In genomic region chr7:130058267-130058666, GRCm38 (mm10) we compare ENCODE assay signal across 27 mouse cellular contexts.
DNase-seq lines count a peak whose midpoint lies in the region; ATAC-seq and TF ChIP-seq lines count a peak whose summit lies in the region.
"Had no signal": no experiment of that assay in that cellular context is flagged by ENCODE, and none has a peak within 500 bp of the region (broad histone marks: within the 10 kb centered on the region; RNA-seq: fewer than 3 reads in every experiment).

No protein-coding gene starts in this region.

- DNase-seq in embryonic facial prominence, embryonic 10.5 days (ENCODE audit: low spot score), result no peak
- no peak for DNase-seq in kidney, adult 11 months
- peak; percentile 87 for DNase-seq in gonadal fat pad, adult 2 months (ENCODE audit: low read depth)
- DNase-seq in limb, embryonic 14.5 days (ENCODE audit: low spot score), result peak; percentile 46
- DNase-seq in forebrain, embryonic 11.5 days (ENCODE audit: low spot score), result no peak
- DNase-seq: adrenal gland, postnatal 14 days; cerebellum, adult 8-10 months; cerebellum, postnatal 36 days; embryo, embryonic 11 days; gastrocnemius, postnatal 25 days; heart, postnatal 4 days; layer of hippocampus, postnatal 36 days; liver; lung, postnatal 4 days; midbrain, embryonic 14.5 days; retina, postnatal 1 day; right cerebral cortex, postnatal 25 days; spleen, adult 18-20 months; thymus, postnatal 25 days had no signal

- 72% methylated on average over 12 of the region's 12 CpGs for WGBS in embryonic facial prominence, embryonic 13.5 days
- 90% methylated on average over 12 of the region's 12 CpGs for WGBS in embryonic facial prominence, embryonic 10.5 days
- WGBS in kidney, embryonic 15.5 days, result 24% methylated on average over 12 of the region's 12 CpGs
- 59% methylated on average over 12 of the region's 12 CpGs for WGBS in limb, embryonic 14.5 days
- WGBS in forebrain, embryonic 11.5 days, result 84% methylated on average over 12 of the region's 12 CpGs

- no peaks in the 10 kb centered on the region for H3K36me3 ChIP-seq in embryonic facial prominence, embryonic 13.5 days
- no peaks in the 10 kb centered on the region for H3K36me3 ChIP-seq in embryonic facial prominence, embryonic 10.5 days (replicated peaks)
- H3K36me3 ChIP-seq in kidney, embryonic 15.5 days, result no peaks in the 10 kb centered on the region
- H3K36me3 ChIP-seq in limb, embryonic 14.5 days (ENCODE audit: control insufficient read depth, insufficient read depth, low read length), result no peaks in the 10 kb centered on the region
- H3K36me3 ChIP-seq in forebrain, embryonic 11.5 days (ENCODE audit: control insufficient read depth, insufficient read depth, low read length), result no peaks in the 10 kb centered on the region
- H3K36me3 ChIP-seq: embryonic facial prominence, embryonic 15.5 days; heart, embryonic 15.5 days; hindbrain, embryonic 15.5 days; liver, embryonic 15.5 days; lung, embryonic 15.5 days had no signal

- H3K9me3 ChIP-seq in embryonic facial prominence, embryonic 13.5 days, result no peaks in the 10 kb centered on the region
- H3K9me3 ChIP-seq in embryonic facial prominence, embryonic 10.5 days, result no peaks in the 10 kb centered on the region
- no peaks in the 10 kb centered on the region for H3K9me3 ChIP-seq in kidney, embryonic 15.5 days (replicated peaks)
- no peaks in the 10 kb centered on the region for H3K9me3 ChIP-seq in limb, embryonic 14.5 days (ENCODE audit: control insufficient read depth, low read length)
- H3K9me3 ChIP-seq in forebrain, embryonic 11.5 days (ENCODE audit: control insufficient read depth, low read length), result no peaks in the 10 kb centered on the region
- H3K9me3 ChIP-seq: embryonic facial prominence, embryonic 15.5 days; heart, embryonic 15.5 days; hindbrain, embryonic 15.5 days; liver, embryonic 15.5 days; lung, embryonic 15.5 days had no signal

- no peak overlapping the region for H3K4me2 ChIP-seq in embryonic facial prominence, embryonic 13.5 days
- H3K4me2 ChIP-seq in kidney, embryonic 15.5 days, result peak overlapping the region; percentile 40
- no peak overlapping the region for H3K4me2 ChIP-seq in limb, embryonic 14.5 days (replicated peaks; ENCODE audit: low read depth, low read length, severe bottlenecking)
- no peak overlapping the region for H3K4me2 ChIP-seq in forebrain, embryonic 11.5 days (ENCODE audit: low read depth, low read length, severe bottlenecking)
- H3K4me2 ChIP-seq: embryonic facial prominence, embryonic 15.5 days; heart, embryonic 15.5 days; hindbrain, embryonic 15.5 days; liver, embryonic 15.5 days; lung, embryonic 15.5 days had no signal

- no peak for ATAC-seq in embryonic facial prominence, embryonic 13.5 days (ENCODE audit: insufficient number of reproducible peaks, insufficient read depth, low FRiP score, low TSS enrichment, low read depth)
- peak; percentile 90 for ATAC-seq in kidney, embryonic 15.5 days (replicated peaks; ENCODE audit: low FRiP score)
- ATAC-seq in limb, embryonic 14.5 days (ENCODE audit: low FRiP score, low read depth), result no peak
- ATAC-seq in forebrain, embryonic 11.5 days (replicated peaks; ENCODE audit: low FRiP score), result no peak

- no peaks in the 10 kb centered on the region for H3K27me3 ChIP-seq in embryonic facial prominence, embryonic 13.5 days
- H3K27me3 ChIP-seq in embryonic facial prominence, embryonic 10.5 days (replicated peaks; ENCODE audit: low read depth, poor library complexity, severe bottlenecking), result peaks cover 12% of the 10 kb centered on the region; the same call in 1 of the 2 replicates
- no peaks in the 10 kb centered on the region for H3K27me3 ChIP-seq in kidney, embryonic 15.5 days
- H3K27me3 ChIP-seq in limb, embryonic 14.5 days (ENCODE audit: control insufficient read depth, insufficient read depth, low read length), result no peaks in the 10 kb centered on the region
- no peaks in the 10 kb centered on the region for H3K27me3 ChIP-seq in forebrain, embryonic 11.5 days (ENCODE audit: control insufficient read depth, insufficient read depth, low read length)
- H3K27me3 ChIP-seq: embryonic facial prominence, embryonic 15.5 days; heart, embryonic 15.5 days; hindbrain, embryonic 15.5 days; liver, embryonic 15.5 days; lung, embryonic 15.5 days had no signal

- peak overlapping the region; percentile 44 for H3K27ac ChIP-seq in embryonic facial prominence, embryonic 13.5 days
- H3K27ac ChIP-seq in embryonic facial prominence, embryonic 10.5 days (replicated peaks), result no peak overlapping the region
- peak overlapping the region; percentile 84 for H3K27ac ChIP-seq in kidney, embryonic 15.5 days
- H3K27ac ChIP-seq in limb, embryonic 14.5 days (replicated peaks; ENCODE audit: low read depth, low read length), result no peak overlapping the region
- no peak overlapping the region for H3K27ac ChIP-seq in forebrain, embryonic 11.5 days (ENCODE audit: low read depth, low read length)
- H3K27ac ChIP-seq: heart, embryonic 15.5 days; hindbrain, embryonic 15.5 days; layer of hippocampus, adult 2 months; liver, embryonic 15.5 days; lung, embryonic 15.5 days had no signal

- no peak for TF ChIP-seq POLR2A in limb, embryonic 14.5 days (IDR thresholded peaks at IDR 0.05; ENCODE audit: borderline replicate concordance, extremely low read depth, insufficient read depth, insufficient read length)

- no peak overlapping the region for H3K9ac ChIP-seq in embryonic facial prominence, embryonic 13.5 days
- no peak overlapping the region for H3K9ac ChIP-seq in kidney, embryonic 15.5 days
- H3K9ac ChIP-seq in limb, embryonic 14.5 days (ENCODE audit: low read depth, low read length, severe bottlenecking), result no peak overlapping the region
- H3K9ac ChIP-seq in forebrain, embryonic 11.5 days (ENCODE audit: low read length), result no peak overlapping the region
- H3K9ac ChIP-seq: embryonic facial prominence, embryonic 15.5 days; heart, embryonic 15.5 days; hindbrain, embryonic 15.5 days; liver, embryonic 15.5 days; lung, embryonic 15.5 days had no signal

- peaks cover 33% of the 10 kb centered on the region for H3K4me1 ChIP-seq in embryonic facial prominence, embryonic 13.5 days
- peaks cover 32% of the 10 kb centered on the region for H3K4me1 ChIP-seq in embryonic facial prominence, embryonic 10.5 days
- peaks cover 37% of the 10 kb centered on the region for H3K4me1 ChIP-seq in kidney, embryonic 15.5 days
- H3K4me1 ChIP-seq in limb, embryonic 14.5 days (ENCODE audit: control insufficient read depth, insufficient read depth, low read length), result peaks cover 25% of the 10 kb centered on the region
- no peaks in the 10 kb centered on the region for H3K4me1 ChIP-seq in forebrain, embryonic 11.5 days (replicated peaks; ENCODE audit: control insufficient read depth, insufficient read depth, low read length)
- H3K4me1 ChIP-seq: heart, embryonic 15.5 days; hindbrain, embryonic 15.5 days; liver, embryonic 15.5 days had no signal

- H3K4me3 ChIP-seq in embryonic facial prominence, embryonic 13.5 days, result no peak overlapping the region
- H3K4me3 ChIP-seq in embryonic facial prominence, embryonic 10.5 days, result no peak overlapping the region
- H3K4me3 ChIP-seq in kidney, embryonic 15.5 days (replicated peaks), result no peak overlapping the region
- no peak overlapping the region for H3K4me3 ChIP-seq in limb, embryonic 14.5 days (replicated peaks; ENCODE audit: low read length)
- H3K4me3 ChIP-seq in forebrain, embryonic 11.5 days (ENCODE audit: low read depth, low read length), result no peak overlapping the region
- H3K4me3 ChIP-seq: embryonic facial prominence, embryonic 15.5 days; heart, embryonic 15.5 days; hindbrain, embryonic 15.5 days; layer of hippocampus, adult 2 months; liver, embryonic 15.5 days; lung, embryonic 15.5 days had no signal

Comparison
In these comparisons a context has a peak if more than half of its experiments do, and no peak if none do; other contexts are left out.
1. H3K27ac ChIP-seq: peak in embryonic facial prominence, embryonic 13.5 days (single experiment) and kidney, embryonic 15.5 days (single experiment); none in embryonic facial prominence, embryonic 10.5 days (single experiment), limb, embryonic 14.5 days (single experiment) and forebrain, embryonic 11.5 days (single experiment).
2. DNase-seq: peak in gonadal fat pad, adult 2 months (single experiment) and limb, embryonic 14.5 days (single experiment); none in embryonic facial prominence, embryonic 10.5 days (single experiment), kidney, adult 11 months (single experiment) and forebrain, embryonic 11.5 days (single experiment).